Mouse (Mus musculus) olfactory bulb, adult 2 months (tissue): Measurements from ENCODE around the gene Ulk4.

Experiments
- CTCF ChIP-seq: fragments of 200-500 bp; IDR thresholded peaks from 2 replicates; pipeline ENCODE4 v1.5.1; 2012; ENCODE audit warnings: low read depth, mild to moderate bottlenecking, low read length, moderate library complexity; ENCODE audit not compliant: insufficient read depth
- POLR2A ChIP-seq: fragments of 200-500 bp; IDR thresholded peaks from 2 replicates; pipeline ENCODE4 v1.6.1; 2012; ENCODE audit warnings: mild to moderate bottlenecking, low read depth, low read length, moderate library complexity; ENCODE audit not compliant: insufficient read depth

GRCm38 (mm10) chr9:121196473-121196872 lies 80.5 kb downstream of the Ulk4 start:
- TF ChIP-seq CTCF (no peak), POLR2A (no peak)
